Mouse (Mus musculus): Measurements from ENCODE around the gene Igsf9. TPM values are rescaled to one million over a fixed set of nuclear protein-coding genes. Genes with fewer than 3 reads are reported as not detected.

The Igsf9 gene
- polyA plus RNA-seq, 2 experiments: 0.60 to 2.1 TPM

- peak within 1 kb of the TSS; percentile 67 for H3K4me2 ChIP-seq (ENCODE audit: low read depth)
- TF ChIP-seq EP300 (IDR thresholded peaks at IDR 0.05; ENCODE audit: low read depth) (no peak), CTCF (IDR thresholded peaks at IDR 0.05; ENCODE audit: low read depth) (0 out of 2 replicates have a peak, but pooled peaks have one; percentile 3)
- peak within 1 kb of the TSS; percentile 62 to 64 for H3K4me3 ChIP-seq (ENCODE audit: insufficient read depth in 1 of 2, low read depth in 2 of 2, low read length in 2 of 2)
- H3K36me3 ChIP-seq (replicated peaks; ENCODE audit: control insufficient read depth, insufficient read depth, low read depth): no peaks in the 10 kb centered on the region
- H3K4me1 ChIP-seq (replicated peaks; ENCODE audit: control insufficient read depth in 2 of 2, insufficient read depth in 2 of 2, low read length in 1 of 2): peaks cover 0 to 23% of the 10 kb centered on the region in 2 experiments; a peak in 3 of 4 replicates
- ATAC-seq (ENCODE audit: insufficient read depth) (peak; percentile 50; the same call in 1 of the 2 replicates), DNase-seq (ENCODE audit: low read depth in 3 of 3, low spot score in 3 of 3) (no peak)
- no peaks in the 10 kb centered on the region for H3K27me3 ChIP-seq (ENCODE audit: control insufficient read depth, insufficient read depth, low read length)
- H3K27ac ChIP-seq: no peak within 1 kb of the TSS; the same call in 1 of the 2 replicates
- no peaks in the 10 kb centered on the region for H3K9me3 ChIP-seq (ENCODE audit: control insufficient read depth, low read length)
- 2% methylated on average over 30 of the region's 30 CpGs for WGBS (ENCODE audit: insufficient replicate concordance)
- peak within 1 kb of the TSS; percentile 61 for H3K9ac ChIP-seq (replicated peaks)
These were observed 18.3 kb downstream of the Igsf9 start, which contains the start of gene Tagln2 for GRCm38 (mm10) chr1:172499765-172500441. Gene Tagln2 (plus strand): TSS chr1:172500047.

- ATAC-seq (ENCODE audit: insufficient read depth): peak; percentile 57
- no peak for DNase-seq (ENCODE audit: low read depth in 3 of 3, low spot score in 3 of 3)
- Histone ChIP-seq H3K9ac (replicated peaks) (peak overlapping the region; percentile 61), H3K4me1 (replicated peaks; ENCODE audit: control insufficient read depth in 2 of 2, insufficient read depth in 2 of 2, low read length in 1 of 2) (peaks cover 0 to 23% of the 10 kb centered on the region in 2 experiments; a peak in 3 of 4 replicates), H3K4me3 (ENCODE audit: insufficient read depth in 1 of 2, low read depth in 2 of 2, low read length in 2 of 2) (peak overlapping the region; percentile 62 to 64), H3K27me3 (ENCODE audit: control insufficient read depth, insufficient read depth, low read length) (no peaks in the 10 kb centered on the region), H3K4me2 (ENCODE audit: low read depth) (peak overlapping the region; percentile 67), H3K9me3 (ENCODE audit: control insufficient read depth, low read length) (no peaks in the 10 kb centered on the region), H3K27ac (no peak overlapping the region; the same call in 1 of the 2 replicates), H3K36me3 (replicated peaks; ENCODE audit: control insufficient read depth, insufficient read depth, low read depth) (peaks cover 3% of the 10 kb centered on the region)
- WGBS (ENCODE audit: insufficient replicate concordance): under 1% methylated on average over 56 of the region's 56 CpGs
- TF ChIP-seq CTCF (IDR thresholded peaks at IDR 0.05; ENCODE audit: low read depth) (no peak), EP300 (IDR thresholded peaks at IDR 0.05; ENCODE audit: low read depth) (no peak)
These were observed 19.1 kb downstream of the Igsf9 start for GRCm38 (mm10) chr1:172500451-172501370.

GRCm38 (mm10) chr1:172501371-172502144, 20.0 kb downstream of the Igsf9 start:
- DNase-seq (ENCODE audit: low read depth in 3 of 3, low spot score in 3 of 3): no peak
- H3K9me3 ChIP-seq (ENCODE audit: control insufficient read depth, low read length): no peaks in the 10 kb centered on the region
- peak overlapping the region; percentile 24 for H3K9ac ChIP-seq (replicated peaks)
- TF ChIP-seq EP300 (IDR thresholded peaks at IDR 0.05; ENCODE audit: low read depth): no peak
- TF ChIP-seq CTCF (IDR thresholded peaks at IDR 0.05; ENCODE audit: low read depth): no peak
- H3K27ac ChIP-seq: no peak overlapping the region
- peak overlapping the region; percentile 67 for H3K4me2 ChIP-seq (ENCODE audit: low read depth)
- H3K36me3 ChIP-seq (replicated peaks; ENCODE audit: control insufficient read depth, insufficient read depth, low read depth): peaks cover 3% of the 10 kb centered on the region
- H3K27me3 ChIP-seq (ENCODE audit: control insufficient read depth, insufficient read depth, low read length): no peaks in the 10 kb centered on the region
- peaks cover 0 to 23% of the 10 kb centered on the region in 2 experiments; a peak in 3 of 4 replicates for H3K4me1 ChIP-seq (replicated peaks; ENCODE audit: control insufficient read depth in 2 of 2, insufficient read depth in 2 of 2, low read length in 1 of 2)
- peak; percentile 34; the same call in 1 of the 2 replicates for ATAC-seq (ENCODE audit: insufficient read depth)
- H3K4me3 ChIP-seq (ENCODE audit: insufficient read depth in 1 of 2, low read depth in 2 of 2, low read length in 2 of 2): peak overlapping the region; percentile 62 to 64
- 3% methylated on average over 13 of the region's 13 CpGs for WGBS (ENCODE audit: insufficient replicate concordance)

GRCm38 (mm10) chr1:172502145-172503110, 20.8 kb downstream of the Igsf9 start:
- Histone ChIP-seq H3K4me1 (replicated peaks; ENCODE audit: control insufficient read depth in 2 of 2, insufficient read depth in 2 of 2, low read length in 1 of 2) (peaks cover 0 to 24% of the 10 kb centered on the region in 2 experiments; a peak in 3 of 4 replicates), H3K9ac (replicated peaks) (no peak overlapping the region), H3K4me3 (ENCODE audit: insufficient read depth in 1 of 2, low read depth in 2 of 2, low read length in 2 of 2) (peak overlapping the region; percentile 24 to 64), H3K9me3 (ENCODE audit: control insufficient read depth, low read length) (no peaks in the 10 kb centered on the region), H3K36me3 (replicated peaks; ENCODE audit: control insufficient read depth, insufficient read depth, low read depth) (peaks cover 3% of the 10 kb centered on the region), H3K27me3 (ENCODE audit: control insufficient read depth, insufficient read depth, low read length) (no peaks in the 10 kb centered on the region), H3K27ac (no peak overlapping the region), H3K4me2 (ENCODE audit: low read depth) (peak overlapping the region; percentile 67)
- ATAC-seq (ENCODE audit: insufficient read depth) (no peak), DNase-seq (ENCODE audit: low read depth in 3 of 3, low spot score in 3 of 3) (no peak)
- WGBS (ENCODE audit: insufficient replicate concordance): 21% methylated on average over 13 of the region's 13 CpGs
- TF ChIP-seq CTCF (IDR thresholded peaks at IDR 0.05; ENCODE audit: low read depth) (no peak), EP300 (IDR thresholded peaks at IDR 0.05; ENCODE audit: low read depth) (no peak)
